Mouse (Mus musculus): ENCODE data around the gene Vmn1r80.
"Not testable (repeated sequence)": the region's sequence is repeated elsewhere in the genome, so short reads cannot be mapped to it uniquely, and the experiment has no call there.

The Vmn1r80 gene

GRCm38 (mm10) chr7:12188986-12189385 is at the start of gene Vmn1r80:
TSS of gene Vmn1r80 (plus strand) at chr7:12189286.
- no peak for DNase-seq

- no peak for DNase-seq
Observed at GRCm38 (mm10) chr7:12149957-12150356, 39.1 kb upstream of the Vmn1r80 start, which contains the start of gene Vmn1r78. TSS of gene Vmn1r78 (plus strand) at chr7:12150257.

- DNase-seq: not testable (repeated sequence)
Observed at GRCm38 (mm10) chr7:12156463-12156862, 32.6 kb upstream of the Vmn1r80 start.

- not testable (repeated sequence) for DNase-seq
Observed at GRCm38 (mm10) chr7:12170979-12171378, 18.1 kb upstream of the Vmn1r80 start, which contains the start of gene Vmn1r79. TSS of gene Vmn1r79 (plus strand) at chr7:12171279.

GRCm38 (mm10) chr7:12172926-12173325 is 16.2 kb upstream of the Vmn1r80 start:
- DNase-seq: not testable (repeated sequence)

GRCm38 (mm10) chr7:12204141-12204540 is 15.1 kb downstream of the Vmn1r80 start:
- DNase-seq: no peak

Data from thymus, postnatal 36 days (tissue).